Mouse (Mus musculus) hindbrain, postnatal 0 days (tissue): ENCODE measurements at regions not wholly inside any gene's neighbourhood (a gene's known extent, or its start where the extent isn't known, plus 50 kb on each side); places are given as distances from the start of the nearest gene placed in this dataset.
A peak's percentile ranks its signal among the peaks of the same experiment; 100 is the strongest.

Experiments used
- ATAC-seq: fragments of 200-750 bp; cut with Nextera tagmentation; 2 replicates; pipeline ENCODE4 v1.8.0; 2017; ENCODE audit warnings: mild to moderate bottlenecking, moderate TSS enrichment, moderate library complexity
- DNase-seq: peaks from one replicate; pipeline ENCODE4 v3.0.0-alpha.2; 2015; ENCODE audit warnings: low spot score
- H3K27ac ChIP-seq: fragments of 300-500 bp; sonication (generic); 2 replicates; pipeline ENCODE4 v1.5.1; 2014; ENCODE audit warnings: mild to moderate bottlenecking
- H3K27me3 ChIP-seq: fragments of 300-500 bp; sonication (generic); 2 replicates; pipeline ENCODE4 v1.6.1; 2014; ENCODE audit warnings: low read length, mixed read lengths; ENCODE audit not compliant: insufficient read depth
- H3K36me3 ChIP-seq: fragments of 300-500 bp; sonication (generic); 2 replicates; pipeline ENCODE4 v1.6.1; 2014; ENCODE audit warnings: low read length, mixed read lengths; ENCODE audit not compliant: insufficient read depth
- H3K4me1 ChIP-seq: fragments of 300-500 bp; sonication (generic); 2 replicates; pipeline ENCODE4 v1.6.1; 2014; ENCODE audit warnings: antibody characterized with exemption, low read length, mixed read lengths; ENCODE audit not compliant: insufficient read depth
- H3K4me2 ChIP-seq: fragments of 300-500 bp; sonication (generic); 2 replicates; pipeline ENCODE4 v1.6.1; 2014; ENCODE audit warnings: low read depth, mild to moderate bottlenecking, low read length, moderate library complexity, mixed read lengths
- H3K4me3 ChIP-seq: fragments of 300-500 bp; sonication (generic); 2 replicates; pipeline ENCODE4 v1.5.1; 2014; ENCODE audit warnings: low read length
- H3K9ac ChIP-seq: fragments of 300-500 bp; sonication (generic); replicated peaks from 2 replicates; pipeline ENCODE4 v1.6.1; 2014; ENCODE audit warnings: mild to moderate bottlenecking, low read length, moderate library complexity, mixed read lengths
- H3K9me3 ChIP-seq: fragments of 300-500 bp; sonication (generic); 2 replicates; pipeline ENCODE4 v1.6.1; 2016; ENCODE audit warnings: low read length, mixed read lengths
- CTCF ChIP-seq: IDR thresholded peaks from 2 replicates; pipeline ENCODE4 v1.5.1; 2016; ENCODE audit warnings: antibody characterized with exemption, control low read depth, low read depth
- WGBS: fragments of 180-500 bp; shearing (Covaris S2); extraction: QIAGEN DNeasy Blood & Tissue Kit; methylation state at CpG from one replicate; pipeline ENCODE4 v1.1.7; 2014; 5-methylcytosine and 5-hydroxymethylcytosine counted together

- 93% methylated on average over 9 of the region's 9 CpGs for WGBS
- H3K4me1 ChIP-seq, result no peaks in the 10 kb centered on the region
Measured at GRCm38 (mm10) chr7:70524744-70525143, 158.2 kb upstream of the Nr2f2 start.

GRCm38 (mm10) chr7:70524251-70524650 lies 157.7 kb upstream of the Nr2f2 start:
- no peak overlapping the region for H3K9ac ChIP-seq
- H3K9me3 ChIP-seq, result no peaks in the 10 kb centered on the region
- no peaks in the 10 kb centered on the region for H3K4me1 ChIP-seq
- no peak for TF ChIP-seq CTCF
- H3K4me2 ChIP-seq, result no peak overlapping the region
- WGBS, result 96% methylated on average over 4 of the region's 4 CpGs
- no peak overlapping the region for H3K4me3 ChIP-seq
- no peaks in the 10 kb centered on the region for H3K36me3 ChIP-seq
- no peak overlapping the region for H3K27ac ChIP-seq
- no peaks in the 10 kb centered on the region for H3K27me3 ChIP-seq
- no peak for ATAC-seq
- DNase-seq, result no peak

More at GRCm38 (mm10) chr7:70524744-70525143, 158.2 kb upstream of the Nr2f2 start:
- H3K36me3 ChIP-seq, result no peaks in the 10 kb centered on the region
- DNase-seq (no peak), ATAC-seq (no peak)
- no peak overlapping the region for H3K4me2 ChIP-seq
- no peaks in the 10 kb centered on the region for H3K9me3 ChIP-seq
- TF ChIP-seq CTCF, result no peak
- H3K27ac ChIP-seq, result no peak overlapping the region
- H3K27me3 ChIP-seq, result no peaks in the 10 kb centered on the region
- H3K4me3 ChIP-seq, result no peak overlapping the region
- no peak overlapping the region for H3K9ac ChIP-seq

GRCm38 (mm10) chr7:70516741-70517140 lies 150.2 kb upstream of the Nr2f2 start:
- Histone ChIP-seq H3K4me2 (no peak overlapping the region), H3K27ac (no peak overlapping the region), H3K9me3 (no peaks in the 10 kb centered on the region), H3K4me3 (no peak overlapping the region), H3K36me3 (no peaks in the 10 kb centered on the region), H3K9ac (no peak overlapping the region), H3K27me3 (no peaks in the 10 kb centered on the region), H3K4me1 (no peaks in the 10 kb centered on the region)
- DNase-seq, result no peak
- TF ChIP-seq CTCF, result no peak
- WGBS, result 59% methylated on average over 3 of the region's 3 CpGs
- no peak for ATAC-seq

GRCm38 (mm10) chr7:70515341-70515851 lies 148.9 kb upstream of the Nr2f2 start:
- H3K9ac ChIP-seq, result no peak overlapping the region
- ATAC-seq, result no peak
- H3K36me3 ChIP-seq, result no peaks in the 10 kb centered on the region
- 43% methylated on average over 8 of the region's 8 CpGs for WGBS
- H3K4me2 ChIP-seq, result no peak overlapping the region
- DNase-seq, result no peak
- no peak for TF ChIP-seq CTCF
- no peaks in the 10 kb centered on the region for H3K9me3 ChIP-seq
- no peak overlapping the region for H3K4me3 ChIP-seq
- H3K27ac ChIP-seq, result no peak overlapping the region
- no peaks in the 10 kb centered on the region for H3K4me1 ChIP-seq
- no peaks in the 10 kb centered on the region for H3K27me3 ChIP-seq

- Histone ChIP-seq H3K4me3 (no peak overlapping the region), H3K9me3 (no peaks in the 10 kb centered on the region), H3K27ac (no peak overlapping the region), H3K4me2 (no peak overlapping the region), H3K27me3 (no peaks in the 10 kb centered on the region), H3K36me3 (no peaks in the 10 kb centered on the region), H3K9ac (no peak overlapping the region), H3K4me1 (no peaks in the 10 kb centered on the region)
- 26% methylated on average over 6 of the region's 6 CpGs for whole genome bisulfite sequencing
- ATAC-seq (no peak), DNase-seq (peak; percentile 4)
- no peak for TF ChIP-seq CTCF
Measured at GRCm38 (mm10) chr7:70514666-70515065, 148.1 kb upstream of the Nr2f2 start.

- Histone ChIP-seq H3K4me3 (no peak overlapping the region), H3K9me3 (no peaks in the 10 kb centered on the region), H3K4me1 (no peaks in the 10 kb centered on the region), H3K27me3 (no peaks in the 10 kb centered on the region), H3K9ac (no peak overlapping the region), H3K36me3 (no peaks in the 10 kb centered on the region), H3K27ac (no peak overlapping the region), H3K4me2 (no peak overlapping the region)
- WGBS, result 92% methylated on average over 6 of the region's 6 CpGs
- TF ChIP-seq CTCF, result no peak
- DNase-seq, result no peak
- no peak for ATAC-seq
Measured at GRCm38 (mm10) chr7:70512354-70512753, 145.8 kb upstream of the Nr2f2 start.

- ATAC-seq (no peak), DNase-seq (no peak)
- Histone ChIP-seq H3K4me3 (no peak overlapping the region), H3K36me3 (no peaks in the 10 kb centered on the region), H3K27me3 (no peaks in the 10 kb centered on the region), H3K9me3 (no peaks in the 10 kb centered on the region), H3K4me1 (no peaks in the 10 kb centered on the region), H3K27ac (no peak overlapping the region), H3K4me2 (no peak overlapping the region), H3K9ac (no peak overlapping the region)
- no peak for TF ChIP-seq CTCF
- 26% methylated on average over 7 of the region's 7 CpGs for WGBS
Measured at GRCm38 (mm10) chr7:70505671-70506181, 139.2 kb upstream of the Nr2f2 start.
